Mouse (Mus musculus): ENCODE results near the gene Snx30.
"Not testable (repeated sequence)": the region's sequence is repeated elsewhere in the genome, so short reads cannot be mapped to it uniquely, and the experiment has no call there.

Snx30 gene

DNA sequence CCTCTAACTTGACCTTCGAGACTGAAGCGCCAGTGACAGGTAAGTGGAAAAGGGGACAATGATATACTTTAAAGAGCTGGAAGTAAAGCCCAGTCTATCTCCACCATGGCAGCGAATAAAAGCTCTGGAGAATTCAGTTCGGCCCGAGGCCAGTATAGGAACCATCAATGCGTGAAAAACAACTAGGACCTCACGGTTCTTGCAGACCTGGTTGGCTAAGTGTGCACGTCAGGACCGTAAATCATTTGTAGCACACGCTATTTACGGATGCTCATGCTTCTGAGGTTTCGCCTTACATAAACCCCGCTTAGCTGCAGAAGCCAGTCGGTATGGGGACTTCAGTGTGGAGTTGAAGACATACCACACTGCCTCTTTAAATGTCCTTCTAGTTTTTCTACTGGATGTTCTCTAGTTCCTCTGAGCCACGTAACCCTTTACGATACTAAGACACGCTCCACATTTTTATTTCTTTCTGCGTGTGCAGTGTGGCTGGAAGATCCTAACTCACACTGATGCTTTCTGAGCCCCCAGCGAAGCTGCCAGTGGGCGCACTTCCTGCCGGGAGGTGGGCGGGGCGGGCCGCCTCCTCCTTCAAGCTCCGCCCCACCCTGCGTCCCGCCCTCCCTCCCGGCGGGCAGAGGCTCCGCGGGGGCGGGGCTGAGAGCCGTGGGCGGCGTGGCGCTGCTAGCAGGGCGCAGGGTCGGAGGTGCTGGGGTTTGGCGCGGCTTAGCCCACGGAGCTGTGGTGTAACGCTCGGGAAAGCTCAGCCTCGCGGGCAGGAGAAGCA, at the start of gene Snx30:
Gene Snx30 (plus strand): TSS at position 660 of the 787 bp plus-strand sequence.
- peak; percentile 97 for DNase-seq

DNA sequence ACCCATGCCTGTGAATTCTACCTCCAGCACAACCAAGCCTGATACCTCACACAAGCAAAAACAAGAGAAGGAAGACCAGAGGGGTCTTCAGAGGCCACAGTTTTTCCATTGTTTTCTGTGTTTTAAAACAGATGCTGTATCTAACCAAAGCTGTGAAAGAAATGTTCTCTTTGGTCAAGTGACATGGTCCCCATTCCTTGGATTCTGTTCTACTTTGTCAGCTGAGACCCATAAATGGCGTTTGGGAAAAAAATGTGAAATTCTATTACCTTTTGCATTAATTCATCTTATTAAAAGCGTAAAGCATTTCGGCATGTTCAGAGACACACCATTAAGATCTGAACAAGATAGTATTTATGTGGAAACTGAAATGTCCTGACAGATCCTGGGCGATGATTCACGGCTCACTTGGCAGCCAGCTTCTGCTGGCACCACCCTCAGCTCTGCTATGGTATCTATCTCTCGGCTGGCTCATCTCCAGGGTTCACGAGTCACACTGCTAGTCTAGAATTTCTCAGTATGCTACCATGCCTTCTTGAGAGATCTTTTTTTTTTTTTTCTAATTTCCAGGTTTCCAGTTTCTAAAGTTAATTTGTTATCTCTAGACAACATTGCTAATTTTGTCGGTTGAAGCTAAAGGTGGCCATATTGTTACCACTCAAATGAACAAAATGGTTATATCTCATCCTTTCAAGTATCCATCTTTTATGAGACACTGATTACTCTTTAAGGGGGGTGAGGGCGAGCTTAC, 49.1 kb upstream of the Snx30 start:
- DNase-seq = no peak

DNA sequence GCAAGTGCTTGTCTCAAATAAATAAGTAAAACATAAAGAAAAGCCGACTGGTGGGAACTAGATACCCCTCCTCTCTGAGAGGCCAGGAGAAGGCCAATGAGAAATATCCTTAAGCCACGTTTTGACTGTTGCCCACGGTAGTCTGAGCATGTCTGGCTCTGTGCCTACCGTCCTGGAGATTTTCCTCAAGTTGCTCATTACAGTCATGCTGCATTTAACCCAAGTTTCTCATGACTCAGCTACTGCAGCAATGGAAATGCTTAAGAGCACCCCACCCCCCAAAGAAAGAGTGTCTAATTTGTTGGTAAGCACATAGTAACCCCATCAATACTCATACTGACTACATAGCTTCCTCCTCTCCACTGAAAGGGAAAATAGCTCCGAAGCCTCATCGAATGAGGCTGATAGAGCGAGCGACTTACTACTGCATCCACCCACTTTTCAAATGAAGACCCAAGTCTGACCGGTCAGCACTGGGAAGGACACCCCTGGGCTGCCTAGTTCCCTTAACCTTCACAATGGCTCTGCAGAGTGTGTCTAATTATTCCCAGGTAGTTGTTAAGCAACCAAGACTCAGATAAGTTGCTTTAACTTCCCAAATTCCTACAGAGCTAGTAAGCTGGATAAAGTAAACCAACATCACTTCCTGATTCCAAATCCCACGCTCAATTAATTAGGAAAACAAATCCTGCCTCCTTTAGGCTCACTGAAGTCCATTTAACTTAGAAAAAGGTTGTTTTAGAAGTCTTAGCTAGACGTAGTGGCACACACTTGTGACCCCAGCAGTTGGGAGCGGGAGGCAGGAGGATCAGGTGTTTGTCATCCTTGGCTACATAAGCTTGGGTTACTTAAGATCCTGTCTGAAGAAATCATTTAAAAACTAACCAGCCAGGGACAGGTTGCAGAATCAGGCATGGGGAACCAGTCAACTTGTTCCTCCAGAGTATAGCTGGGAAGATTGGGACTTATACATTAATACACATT, 47.9 kb upstream of the Snx30 start:
- no peak for DNase-seq

DNA sequence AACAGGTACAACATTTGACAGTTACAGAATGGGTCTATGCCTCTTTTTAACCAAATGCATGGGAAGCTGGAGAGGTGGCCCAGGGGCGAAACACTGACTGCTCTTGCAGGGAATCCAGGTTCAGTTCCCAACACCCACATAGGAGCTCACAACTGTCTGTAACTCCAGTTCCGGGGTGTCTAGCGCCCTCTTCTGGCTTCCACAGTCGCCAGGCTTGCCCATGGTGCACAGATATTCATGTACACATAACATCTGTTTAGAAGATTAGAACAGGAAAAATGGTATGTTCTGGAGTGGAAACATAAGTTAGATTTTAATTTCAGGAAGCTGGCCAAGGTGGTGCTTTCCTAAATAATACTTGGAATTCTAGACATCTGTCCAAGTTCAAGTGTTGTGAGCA, 45.6 kb upstream of the Snx30 start:
- DNase-seq = no peak

DNA sequence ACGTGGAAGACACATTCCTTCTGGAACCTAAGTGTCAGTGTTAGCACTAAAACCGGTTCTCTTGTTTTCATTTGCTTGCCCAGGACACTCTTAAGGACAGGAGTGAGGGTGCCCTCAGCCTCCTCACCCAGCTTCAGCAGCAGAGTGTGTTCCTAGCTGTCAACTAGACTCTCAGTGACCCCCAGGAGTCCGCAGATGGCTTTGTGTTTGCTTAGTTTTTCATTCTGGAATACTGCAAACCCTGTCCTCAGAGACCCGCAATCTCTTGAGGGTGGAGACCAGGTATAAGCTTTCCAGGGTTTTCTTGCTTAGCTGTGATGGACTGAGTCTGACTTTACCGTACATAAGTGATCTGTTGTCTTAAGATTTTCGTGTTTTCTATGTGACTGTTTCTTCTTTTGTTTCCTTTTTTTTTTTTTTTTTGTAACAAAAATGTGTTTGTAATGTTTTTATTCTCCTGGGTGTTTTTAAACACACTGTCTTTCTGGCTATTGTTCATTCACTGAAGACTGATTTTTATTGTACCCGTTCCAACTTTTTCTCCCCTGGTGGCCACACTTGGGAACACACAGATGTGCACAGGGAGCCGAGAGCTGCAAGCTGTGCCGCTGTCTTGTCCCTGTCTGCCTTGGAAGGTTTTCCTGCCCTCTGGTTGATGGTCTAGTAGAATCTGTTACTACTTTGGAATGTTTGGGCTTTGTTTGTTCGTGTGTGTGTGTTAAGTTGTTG, 44.8 kb upstream of the Snx30 start:
- DNase-seq = peak; percentile 54

DNA sequence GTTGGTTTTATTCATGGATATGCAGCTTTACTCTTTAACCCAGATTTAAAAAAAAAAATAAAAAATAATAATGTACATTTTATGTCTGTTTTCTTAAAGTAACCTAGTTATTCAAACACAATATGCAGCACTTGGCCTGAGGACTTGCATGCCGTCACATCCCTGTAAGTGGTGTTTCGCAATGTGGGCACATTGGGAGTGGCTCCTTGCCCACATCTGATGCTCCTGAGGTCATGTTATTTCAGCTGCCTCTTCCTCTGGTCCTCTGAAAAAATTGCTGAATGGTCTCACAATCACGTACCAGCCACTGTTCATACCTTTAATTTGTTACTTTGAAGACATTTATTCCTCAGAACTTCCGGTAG, 44.3 kb upstream of the Snx30 start:
- no peak for DNase-seq

DNA sequence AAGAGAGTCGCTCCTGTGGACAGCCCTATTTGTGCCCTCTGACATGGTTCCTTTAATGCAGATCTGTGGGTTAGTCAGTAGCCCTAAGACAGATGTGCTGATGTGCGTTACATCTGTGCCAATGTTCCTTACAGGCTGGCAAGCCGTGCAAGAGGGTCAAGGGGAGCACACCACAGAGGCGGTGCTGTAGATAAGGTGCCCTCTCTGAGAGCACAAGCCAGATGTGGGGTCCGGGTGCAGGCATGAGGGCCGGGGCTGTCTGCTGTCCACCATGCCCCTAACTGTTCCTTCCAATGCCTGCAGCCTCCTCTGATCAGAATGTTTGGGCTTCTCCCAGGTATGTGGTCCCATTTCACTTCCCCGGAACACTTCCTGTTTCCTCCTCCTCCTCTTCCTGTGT, 40.7 kb upstream of the Snx30 start:
- no peak for DNase-seq

DNA sequence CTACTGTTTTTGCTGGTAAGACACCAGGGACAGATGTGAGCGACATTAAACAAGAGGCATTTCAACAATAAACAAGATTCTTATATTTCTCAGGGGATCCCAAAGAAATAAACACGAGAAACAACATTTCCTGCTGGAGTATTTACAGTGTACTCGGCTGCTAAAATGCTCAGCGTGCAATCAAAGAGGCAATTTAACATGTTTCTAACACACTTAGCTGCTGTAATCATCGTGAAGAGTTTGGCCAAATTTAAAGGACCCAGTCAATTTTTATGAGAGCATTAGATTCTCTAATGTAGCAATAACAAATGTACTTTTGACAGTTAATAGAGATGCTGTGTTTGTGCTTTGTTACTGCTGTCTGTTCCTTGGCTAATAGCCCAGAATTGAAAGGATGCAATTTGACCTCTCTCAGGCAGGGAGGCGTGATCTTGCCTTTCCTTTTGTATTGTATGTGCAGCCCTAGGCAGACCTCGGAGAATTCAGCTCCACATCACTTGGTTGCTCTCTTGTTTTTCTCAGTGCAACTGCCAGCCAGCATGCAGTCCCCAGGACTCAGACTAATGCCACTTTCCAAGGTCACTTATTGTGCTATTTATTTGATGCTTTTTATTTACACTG, 40.1 kb upstream of the Snx30 start:
- no peak for DNase-seq

DNA sequence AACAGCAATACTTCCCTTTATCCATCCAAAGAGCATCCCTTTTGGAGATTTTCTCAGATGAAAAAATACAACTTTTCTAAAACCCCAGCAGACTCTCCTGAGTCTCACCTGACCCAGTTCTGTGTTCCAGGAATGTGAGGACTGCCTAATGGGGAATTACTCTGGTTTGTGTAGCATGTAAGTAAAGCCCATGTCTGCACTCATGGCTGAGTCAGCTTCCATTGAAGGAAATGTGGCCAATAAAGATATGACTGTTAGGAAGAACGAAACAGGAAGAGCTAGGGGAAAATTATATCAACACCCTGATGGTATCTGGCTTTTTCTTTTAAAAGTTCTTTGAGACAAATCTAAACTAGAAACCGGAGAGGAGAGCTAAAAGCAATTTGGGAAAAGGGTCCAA, 37.9 kb upstream of the Snx30 start:
- DNase-seq = no peak

DNA sequence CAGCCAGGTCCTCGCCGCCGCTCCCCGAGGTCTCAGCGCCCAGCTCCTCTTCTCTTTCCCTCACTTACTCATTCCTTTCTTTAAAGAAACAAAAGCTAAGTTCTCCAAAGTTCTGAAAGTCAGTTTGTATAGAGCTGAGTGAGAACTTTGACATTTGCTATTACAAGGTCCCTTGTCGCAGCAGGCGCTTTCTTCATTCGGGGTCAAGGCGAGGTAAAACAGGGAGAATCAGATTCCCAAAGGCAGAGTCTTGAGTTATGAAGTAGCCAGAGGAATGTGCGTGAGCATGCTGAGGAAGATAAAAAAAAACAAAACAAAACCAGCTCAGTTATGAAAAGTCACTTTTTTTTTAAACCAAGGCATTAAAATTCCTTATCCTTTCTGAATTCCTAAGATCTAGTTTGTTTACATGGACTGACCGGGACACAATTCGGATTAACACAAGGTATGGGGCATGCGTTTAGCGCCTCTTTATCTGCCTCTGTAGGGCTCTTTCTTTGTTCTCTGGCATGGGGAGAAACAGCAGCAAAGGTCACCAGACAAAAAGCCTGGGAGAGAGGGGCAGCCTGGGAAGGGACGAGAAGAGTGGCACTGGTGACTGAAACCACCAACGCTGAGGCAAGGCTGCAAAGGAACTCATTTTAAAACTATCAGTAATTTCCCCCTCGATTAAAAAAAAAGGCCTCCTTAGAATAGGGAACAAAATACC, 33.3 kb upstream of the Snx30 start:
- no peak for DNase-seq

DNA sequence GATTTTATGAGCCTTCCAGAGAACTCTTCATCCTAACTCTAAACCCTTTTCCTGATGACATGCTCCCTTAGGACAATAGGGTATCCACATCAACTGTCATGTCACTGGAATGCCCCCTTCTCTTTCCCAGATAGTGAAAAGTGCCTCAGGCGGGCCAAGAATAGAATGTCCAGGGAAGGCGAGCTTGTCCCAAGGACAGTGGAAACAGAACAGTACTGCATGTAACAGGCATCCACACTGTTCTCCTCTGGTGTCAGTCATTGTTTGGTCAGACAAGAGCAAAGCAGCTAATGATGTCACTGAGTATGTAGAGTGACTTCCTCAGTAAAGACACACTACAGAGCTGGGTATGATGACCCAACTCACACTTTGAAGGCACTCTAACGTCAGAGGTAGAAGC, 27.8 kb upstream of the Snx30 start:
- no peak for DNase-seq

DNA sequence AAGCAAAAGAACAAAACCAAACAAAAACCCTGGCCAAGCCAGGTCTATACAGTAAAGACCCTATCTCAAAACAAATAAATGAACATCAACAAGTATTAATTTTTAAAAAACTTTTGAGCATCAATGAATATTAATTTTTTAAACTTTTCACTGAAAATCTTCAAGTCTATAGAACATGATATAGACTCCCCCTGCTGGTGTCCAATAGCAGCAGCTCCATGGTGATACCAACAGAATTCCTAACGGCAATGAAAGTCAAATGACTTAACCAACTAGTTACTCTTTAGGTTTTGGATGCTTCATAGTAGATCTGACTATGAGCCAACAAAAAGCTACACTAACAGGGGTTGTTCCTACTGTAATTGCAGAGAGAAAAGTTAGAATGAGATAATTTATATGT, 25.1 kb upstream of the Snx30 start:
- DNase-seq = no peak

DNA sequence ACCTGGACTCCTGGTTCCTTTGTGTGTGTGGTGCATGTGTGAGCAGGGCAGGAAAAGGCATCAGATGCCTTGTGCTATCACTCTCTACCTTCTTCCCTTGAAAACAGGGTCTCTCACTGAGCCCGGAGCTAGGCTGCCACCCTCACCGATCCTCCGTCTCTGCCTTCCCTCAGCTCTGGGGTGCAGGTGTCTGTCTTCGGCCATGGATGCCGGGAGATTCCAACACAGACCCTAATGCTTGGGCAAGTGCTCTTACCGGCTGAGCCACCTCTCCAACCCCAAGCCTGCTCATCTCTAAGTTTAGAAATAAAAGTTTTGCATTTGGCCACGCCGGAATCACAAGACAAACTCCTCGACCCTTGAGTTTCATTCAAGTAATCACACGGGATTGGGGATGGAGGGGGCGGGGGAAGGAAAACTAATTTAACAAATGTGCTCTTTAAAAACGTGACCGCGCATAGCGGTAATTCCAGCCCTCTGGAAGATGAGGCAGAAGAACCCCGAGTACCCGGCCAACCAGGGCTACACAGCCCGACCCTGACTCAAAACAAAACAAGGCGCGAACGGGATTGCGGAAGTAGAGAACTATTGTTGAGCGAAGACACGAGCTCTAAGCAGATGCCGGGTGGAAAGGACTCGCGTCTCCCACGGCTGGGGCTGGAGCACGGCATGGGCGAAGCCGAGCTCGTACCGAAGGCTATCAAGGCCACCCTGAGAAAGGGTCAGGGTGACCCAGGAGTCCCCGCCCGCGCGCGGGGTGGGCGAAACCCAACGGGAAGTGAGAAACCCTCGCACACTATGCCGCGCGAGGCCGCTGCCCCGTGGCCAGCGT, 22.6 kb upstream of the Snx30 start:
- peak; percentile 47 for DNase-seq

DNA sequence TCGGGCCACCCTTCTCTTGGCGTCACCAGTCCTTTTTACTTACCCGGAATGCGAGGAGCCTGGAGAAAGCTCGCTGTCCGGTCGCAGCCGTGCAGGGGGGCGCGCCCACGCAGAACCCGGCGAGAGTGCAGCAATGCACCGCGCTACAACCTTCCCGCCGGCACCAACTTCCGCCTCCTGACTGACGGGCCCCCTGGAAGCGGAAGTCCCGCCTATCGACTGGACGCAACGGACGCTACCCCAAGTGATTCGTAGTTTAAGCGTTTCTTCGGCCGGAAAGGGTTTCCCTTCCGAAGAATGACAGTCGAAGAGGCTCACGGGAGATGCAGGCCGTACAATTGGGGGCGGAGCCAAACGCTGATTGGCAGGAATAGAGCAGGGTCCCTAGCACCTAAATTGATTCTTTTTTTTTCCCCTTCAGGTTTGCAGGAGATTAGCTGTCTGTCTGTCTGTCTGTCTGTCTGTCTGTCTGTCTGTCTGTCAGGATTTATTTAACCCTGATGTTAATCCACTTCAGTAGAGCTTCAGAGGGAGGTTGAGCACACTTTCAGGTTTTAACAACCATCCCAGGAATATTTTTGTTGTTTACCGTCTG, 21.9 kb upstream of the Snx30 start:
- DNase-seq = peak; percentile 94

DNA sequence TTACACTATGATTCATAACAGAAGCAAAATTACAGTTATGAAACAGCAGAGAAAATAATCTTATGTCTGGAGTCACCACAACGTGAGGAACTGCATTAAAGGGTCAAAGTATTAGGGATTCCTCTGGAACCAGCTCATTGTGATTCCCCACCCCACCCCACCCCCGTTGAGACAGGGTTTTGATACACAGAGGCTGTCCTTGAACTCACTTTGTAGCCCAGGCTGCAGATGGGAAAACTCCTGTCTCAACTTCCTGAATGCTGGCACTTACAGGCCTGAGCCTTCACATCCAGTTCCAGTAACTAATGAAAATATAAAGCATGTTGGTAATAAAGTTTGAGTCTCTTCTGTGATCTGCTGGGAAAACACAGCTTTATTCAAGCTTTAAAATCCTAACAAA, 20.2 kb upstream of the Snx30 start:
- DNase-seq = no peak

DNA sequence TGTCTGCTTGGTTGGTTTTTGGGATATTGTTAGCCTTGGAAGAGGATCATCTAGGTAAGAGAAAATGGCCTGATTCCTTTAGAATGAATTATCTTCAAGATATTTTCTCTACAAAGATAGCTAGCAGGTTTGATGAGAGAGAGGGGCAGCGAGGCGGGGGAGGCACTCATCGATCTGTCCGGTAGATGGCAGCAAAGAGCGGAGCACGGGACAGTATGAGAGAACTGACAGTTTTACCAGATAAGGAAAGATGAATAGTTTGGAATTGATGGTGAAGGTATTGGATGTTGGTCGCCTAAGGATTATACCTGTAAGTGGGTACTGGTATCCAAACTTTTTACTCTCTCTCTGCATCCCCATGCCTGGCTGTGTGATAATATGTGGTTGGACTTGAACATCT, 19.0 kb upstream of the Snx30 start:
- peak; percentile 91 for DNase-seq

DNA sequence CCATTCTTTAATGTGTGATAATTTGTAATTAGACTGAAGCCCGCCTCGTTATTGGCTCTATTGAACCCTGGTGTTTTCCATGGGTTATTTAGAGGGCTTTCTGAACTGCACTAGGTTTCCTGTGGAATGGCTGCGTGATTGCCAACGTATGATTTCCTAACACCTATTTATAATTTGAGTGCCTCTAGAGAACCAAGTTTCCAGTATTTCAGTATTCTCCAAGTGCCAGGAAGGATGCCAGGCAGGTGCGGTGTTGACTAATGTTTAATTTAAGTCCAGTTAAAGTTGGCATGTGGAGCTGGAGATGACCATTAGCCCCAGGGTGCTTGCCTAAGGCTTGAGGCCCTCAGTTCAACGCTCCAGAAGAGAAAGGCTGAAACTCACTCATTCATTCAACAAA, 18.5 kb upstream of the Snx30 start:
- no peak for DNase-seq

DNA sequence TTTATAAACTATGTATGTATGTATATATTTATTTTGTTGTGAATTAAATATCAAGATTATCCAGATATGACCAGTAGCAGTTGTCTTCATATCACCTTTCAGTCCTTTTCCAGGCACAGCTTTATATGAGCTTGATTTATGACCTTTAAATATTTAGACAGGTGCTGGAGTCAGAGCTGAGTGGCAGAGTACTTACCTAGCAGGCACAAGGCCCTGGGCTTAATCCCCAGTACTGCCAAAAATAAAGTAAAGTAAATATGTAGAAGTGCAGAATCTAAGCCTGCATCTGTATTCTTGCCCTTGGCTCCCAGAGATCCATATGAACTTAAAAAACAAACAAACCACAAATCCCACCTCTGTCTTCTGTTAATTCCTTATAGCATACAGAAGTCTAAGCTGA, 16.6 kb upstream of the Snx30 start:
- DNase-seq = no peak

DNA sequence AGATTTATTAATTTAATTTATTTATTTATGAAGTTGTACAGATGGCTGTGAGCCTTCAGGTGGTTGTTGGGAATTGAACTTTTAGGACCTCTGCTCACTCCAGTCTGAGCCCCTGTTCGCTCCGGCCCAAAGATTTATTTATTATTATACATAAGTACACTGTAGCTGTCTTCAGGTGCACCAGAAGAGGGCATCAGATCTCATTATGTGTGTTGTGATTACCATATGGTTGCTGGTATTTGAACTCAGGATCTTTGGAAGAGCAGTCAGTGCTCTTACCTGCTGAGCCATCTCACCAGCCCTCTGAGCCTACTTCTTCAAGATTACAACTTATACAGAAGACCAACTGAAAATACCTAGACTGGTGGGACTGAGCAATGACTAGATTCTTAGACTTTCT, 12.0 kb upstream of the Snx30 start:
- not testable (repeated sequence) for DNase-seq

DNA sequence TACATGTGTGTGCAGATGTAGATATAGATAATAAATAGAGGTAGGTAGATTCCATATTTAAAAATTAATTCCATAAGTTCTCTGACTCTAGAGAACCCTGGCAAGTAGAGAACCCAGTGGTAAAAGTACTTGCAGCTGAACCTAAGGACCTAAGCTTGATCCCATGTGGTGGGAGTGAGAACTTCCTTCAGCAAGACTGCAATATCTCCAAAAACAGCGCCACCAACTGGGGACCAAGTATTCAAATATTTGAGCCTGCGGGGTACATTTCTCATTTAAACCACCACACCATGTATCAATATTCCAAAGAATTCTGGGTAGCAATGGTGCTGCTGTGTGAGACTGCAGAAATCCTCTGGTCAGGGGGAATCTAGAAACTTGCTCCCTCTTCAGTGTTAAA, 11.5 kb upstream of the Snx30 start:
- DNase-seq = no peak

Data from thymus, postnatal 4 days (tissue).